Mouse (Mus musculus) CH12.LX (cell line): ENCODE measurements around the gene Lama2. TPM values are rescaled to one million over a fixed set of nuclear protein-coding genes. Genes with fewer than 3 reads are reported as not detected.

ENCODE experiments used
- DNase-seq: peaks from one replicate; pipeline ENCODE4 v3.0.0-alpha.2; 2013; ENCODE audit errors: extremely low read depth
- H3K27ac ChIP-seq: 2 replicates; pipeline ENCODE4 v1.5.1; 2012; ENCODE audit warnings: low read depth, mild to moderate bottlenecking, control low read depth, moderate library complexity; ENCODE audit not compliant: insufficient read depth
- H3K27me3 ChIP-seq: replicated peaks from 2 replicates; pipeline ENCODE3; 2012; ENCODE audit warnings: inconsistent platforms
- H3K36me3 ChIP-seq, 2 experiments: replicated peaks in 1 of 2; 2 replicates each; pipeline versions ENCODE3 to v1.6.1; 2012; ENCODE audit warnings: inconsistent platforms in 1 of 2, low read length in 1 of 2, mild to moderate bottlenecking in 1 of 2, mixed read lengths in 1 of 2, moderate library complexity in 1 of 2; ENCODE audit not compliant: control insufficient read depth in 1 of 2, insufficient read depth in 1 of 2
- H3K4me1 ChIP-seq, 2 experiments: 2 replicates each; pipeline ENCODE4 v1.6.1; 2012; ENCODE audit warnings: inconsistent platforms in 1 of 2, moderate library complexity in 1 of 2; ENCODE audit not compliant: insufficient read depth in 2 of 2, control insufficient read depth in 1 of 2
- H3K4me2 ChIP-seq: 2 replicates; pipeline ENCODE4 v1.6.1; 2012; ENCODE audit warnings: low read depth, mild to moderate bottlenecking, control low read depth; ENCODE audit not compliant: poor library complexity, insufficient read depth, severe bottlenecking
- H3K4me3 ChIP-seq, 3 experiments: fragments of 150-350 bp in 1 of 3; sonication (generic) in 1 of 3; replicated peaks in 1 of 3; 2 replicates each; pipeline versions ENCODE3 to v1.5.1; 2011 to 2012; ENCODE audit warnings: low read depth in 2 of 3, low read length in 2 of 3, mild to moderate bottlenecking in 2 of 3, moderate library complexity in 2 of 3, control low read depth in 1 of 3, improper control_type of control experiment in 1 of 3, inconsistent platforms in 1 of 3, mixed read lengths in 1 of 3; ENCODE audit not compliant: poor library complexity in 1 of 3
- H3K79me2 ChIP-seq: replicated peaks from 2 replicates; pipeline ENCODE4 v1.6.1; 2012; ENCODE audit warnings: mild to moderate bottlenecking, moderate library complexity; ENCODE audit not compliant: control insufficient read depth, poor library complexity, insufficient read depth, severe bottlenecking; ENCODE audit errors: extremely low read depth
- H3K9ac ChIP-seq: 2 replicates; pipeline ENCODE4 v1.6.1; 2012; ENCODE audit warnings: low read depth, mild to moderate bottlenecking, control low read depth, moderate library complexity; ENCODE audit not compliant: insufficient read depth
- H3K9me3 ChIP-seq: replicated peaks from 2 replicates; pipeline ENCODE3; 2012; ENCODE audit warnings: low read length, inconsistent platforms, mixed read lengths
- BHLHE40 ChIP-seq: IDR thresholded peaks from 2 replicates; pipeline ENCODE4 v1.6.1; 2011; ENCODE audit warnings: mild to moderate bottlenecking, low read depth, low read length, improper control_type of control experiment
- CHD2 ChIP-seq: IDR thresholded peaks from 2 replicates; pipeline ENCODE4 v1.6.1; 2011; ENCODE audit warnings: low read length, improper control_type of control experiment
- ELF1 ChIP-seq: IDR thresholded peaks from 2 replicates; pipeline ENCODE4 v1.6.1; 2014; ENCODE audit warnings: low read depth, mild to moderate bottlenecking, inconsistent platforms, low read length, improper control_type of control experiment
- GABPA ChIP-seq: IDR thresholded peaks from 2 replicates; pipeline ENCODE4 v1.6.1; 2012; ENCODE audit warnings: low read depth, low read length, improper control_type of control experiment, inconsistent platforms; ENCODE audit not compliant: insufficient replicate concordance
- HCFC1 ChIP-seq: IDR thresholded peaks from 2 replicates; pipeline ENCODE4 v1.6.1; 2012; ENCODE audit warnings: low read depth, mild to moderate bottlenecking, inconsistent platforms, low read length, improper control_type of control experiment
- IRF4 ChIP-seq: IDR thresholded peaks from 2 replicates; pipeline ENCODE4 v1.6.1; 2014; ENCODE audit warnings: low read depth, mild to moderate bottlenecking, inconsistent platforms, low read length, improper control_type of control experiment
- JUND ChIP-seq: conservative IDR thresholded peaks from 2 replicates; pipeline ENCODE4 v1.6.1; 2011; ENCODE audit warnings: low read depth, low read length, improper control_type of control experiment
- MAZ ChIP-seq: IDR thresholded peaks from 2 replicates; pipeline ENCODE4 v1.6.1; 2012; ENCODE audit warnings: low read depth, mild to moderate bottlenecking, inconsistent platforms, low read length, improper control_type of control experiment, moderate library complexity
- MEF2A ChIP-seq: IDR thresholded peaks from 2 replicates; pipeline ENCODE4 v1.6.1; 2014; ENCODE audit warnings: low read depth, mild to moderate bottlenecking, inconsistent platforms, low read length, improper control_type of control experiment, borderline replicate concordance
- MXI1 ChIP-seq: IDR thresholded peaks from 2 replicates; pipeline ENCODE4 v1.6.1; 2011; ENCODE audit warnings: mild to moderate bottlenecking, low read depth, low read length, improper control_type of control experiment
- POLR2A ChIP-seq: IDR thresholded peaks from 2 replicates; pipeline ENCODE4 v1.6.1; 2011; ENCODE audit warnings: low read depth, mild to moderate bottlenecking, improper control_type of control experiment, low read length
- RCOR1 ChIP-seq: conservative IDR thresholded peaks from 2 replicates; pipeline ENCODE4 v1.6.1; 2012; ENCODE audit warnings: low read depth, mild to moderate bottlenecking, inconsistent platforms, low read length, improper control_type of control experiment
- SIN3A ChIP-seq: IDR thresholded peaks from 2 replicates; pipeline ENCODE4 v1.6.1; 2012; ENCODE audit warnings: low read length, improper control_type of control experiment, inconsistent platforms
- SMC3 ChIP-seq: IDR thresholded peaks from 2 replicates; pipeline ENCODE4 v1.6.1; 2011; ENCODE audit warnings: low read depth, low read length, improper control_type of control experiment
- USF2 ChIP-seq: conservative IDR thresholded peaks from 2 replicates; pipeline ENCODE4 v1.6.1; 2011; ENCODE audit warnings: low read depth, low read length, improper control_type of control experiment
- ZC3H11A ChIP-seq: IDR thresholded peaks from 2 replicates; pipeline ENCODE4 v1.6.1; 2012; ENCODE audit warnings: low read depth, mild to moderate bottlenecking, inconsistent platforms, low read length, improper control_type of control experiment
- ZMIZ1 ChIP-seq: IDR thresholded peaks from 2 replicates; pipeline ENCODE4 v1.6.1; 2012; ENCODE audit warnings: low read depth, mild to moderate bottlenecking, inconsistent platforms, low read length, improper control_type of control experiment
- ZNF384 ChIP-seq: IDR thresholded peaks from 2 replicates; pipeline ENCODE4 v1.6.1; 2012; ENCODE audit warnings: low read depth, low read length, improper control_type of control experiment, inconsistent platforms
- dilution Hi-C: fragments of 300-500 bp; cut with MboI; formaldehyde crosslinking; loops from 2 replicates; pipeline ENCODE4 v1.14.3; 2020; ENCODE audit warnings: low sequenced_read_pairs; ENCODE audit not compliant: extremely low pct_unique_long_range_greater_than_20kb, extremely low pct_ligation_motif_present
- in situ Hi-C: fragments of 300-500 bp; cut with MboI; formaldehyde crosslinking; loops from 3 replicates; pipeline ENCODE4 v1.14.3; 2019; ENCODE audit warnings: low sequenced_read_pairs, low pct_ligation_motif_present, low pct_unique_long_range_greater_than_20kb, mixed read lengths
- polyA plus RNA-seq: library from polyadenylated mRNA; unstranded; fragments of >175 nt; gene quantifications from 2 replicates; pipeline ENCODE4 v1.2.1, GENCODE M21; 2012; ENCODE audit warnings: low read depth; ENCODE audit not compliant: insufficient read length
- total RNA-seq, 2 experiments: library from RNA; depleted of rRNA; stranded (reverse); fragments of 300-350 nt in 1 of 2; fragments of >200 nt in 1 of 2; gene quantifications; 2 replicates each; pipeline ENCODE4 v1.2.3; 2012 to 2014

The Lama2 gene
- total and polyA plus RNA-seq, 3 experiments = not detected

GRCm38 (mm10) chr10:27631002-27631401, 11.4 kb upstream of the Lama2 start:
- no peaks in the 10 kb centered on the region for H3K9me3 ChIP-seq
- TF ChIP-seq ELF1 = no peak
- TF ChIP-seq MEF2A = no peak
- TF ChIP-seq SIN3A = no peak
- no peak for TF ChIP-seq GABPA
- TF ChIP-seq, all 38 proteins: peak for 0
- Histone ChIP-seq H3K9ac (no peak overlapping the region), H3K4me3 (no peak overlapping the region), H3K27me3 (no peaks in the 10 kb centered on the region), H3K4me1 (no peaks in the 10 kb centered on the region), H3K27ac (no peak overlapping the region), H3K79me2 (no peaks in the 10 kb centered on the region), H3K4me2 (no peak overlapping the region), H3K36me3 (no peaks in the 10 kb centered on the region)
- in situ Hi-C loops (no loop called here), dilution Hi-C loops (no loop called here)
- DNase-seq = no peak

GRCm38 (mm10) chr10:27621697-27622449, 2.3 kb upstream of the Lama2 start:
- Histone ChIP-seq H3K27me3 (no peaks in the 10 kb centered on the region), H3K4me3 (no peak overlapping the region), H3K79me2 (no peaks in the 10 kb centered on the region), H3K36me3 (no peaks in the 10 kb centered on the region), H3K4me2 (no peak overlapping the region), H3K9ac (no peak overlapping the region)
- dilution Hi-C loops = no loop called here
- TF ChIP-seq ZC3H11A (no peak), CHD2 (no peak), ZMIZ1 (no peak), IRF4 (no peak)
- TF ChIP-seq, all 38 proteins: peak for 0
- H3K27ac ChIP-seq = no peak overlapping the region
- H3K9me3 ChIP-seq = peaks cover 6% of the 10 kb centered on the region
- DNase-seq = no peak
- no peaks in the 10 kb centered on the region for H3K4me1 ChIP-seq
- in situ Hi-C loops = no loop called here

GRCm38 (mm10) chr10:27617522-27618020, 2.0 kb downstream of the Lama2 start:
- Histone ChIP-seq H3K27me3 (no peaks in the 10 kb centered on the region), H3K79me2 (no peaks in the 10 kb centered on the region), H3K36me3 (no peaks in the 10 kb centered on the region), H3K9ac (no peak overlapping the region), H3K4me3 (no peak overlapping the region), H3K4me1 (no peaks in the 10 kb centered on the region), H3K27ac (no peak overlapping the region), H3K4me2 (no peak overlapping the region), H3K9me3 (peaks cover 11% of the 10 kb centered on the region)
- no peak for TF ChIP-seq HCFC1
- no peak for TF ChIP-seq POLR2A
- no peak for TF ChIP-seq MAZ
- TF ChIP-seq MXI1 = no peak
- no peak for TF ChIP-seq ZMIZ1
- no peak for TF ChIP-seq BHLHE40
- no peak for TF ChIP-seq ZNF384
- no peak for TF ChIP-seq SMC3
- no peak for TF ChIP-seq USF2
- no peak for TF ChIP-seq RCOR1
- TF ChIP-seq ZC3H11A = no peak
- TF ChIP-seq MEF2A = no peak
- TF ChIP-seq JUND = no peak
- in situ Hi-C loops (no loop called here), dilution Hi-C loops (no loop called here)
- no peak for DNase-seq
